ENCODE assay signal across 24 mouse cellular contexts in genomic region chr15:22736165-22736564, GRCm38 (mm10).
A peak's percentile ranks its signal among the peaks of the same experiment; 100 is the strongest.
DNase-seq lines count a peak whose midpoint lies in the region; ATAC-seq and TF ChIP-seq lines count a peak whose summit lies in the region.
"Had no signal": no experiment of that assay in that cellular context is flagged by ENCODE, and none has a peak within 500 bp of the region (broad histone marks: within the 10 kb centered on the region; RNA-seq: fewer than 3 reads in every experiment).

No protein-coding gene starts in this region.

- H3K9ac ChIP-seq in lung, embryonic 14.5 days: no peak overlapping the region
- H3K9ac ChIP-seq: embryonic facial prominence, embryonic 12.5 days; forebrain, embryonic 12.5 days; forebrain, postnatal 0 days had no signal

- no peak for TF ChIP-seq POLR2A in myocyte (IDR thresholded peaks at IDR 0.05; ENCODE audit: insufficient read length, low read depth)

- no peak overlapping the region for H3ac ChIP-seq in myocyte (ENCODE audit: control insufficient read depth, insufficient read length)

- H3K4me2 ChIP-seq in lung, embryonic 14.5 days: no peak overlapping the region
- peak overlapping the region; percentile 19 for H3K4me2 ChIP-seq in myocyte (ENCODE audit: low read depth)
- H3K4me2 ChIP-seq: embryonic facial prominence, embryonic 12.5 days; forebrain, embryonic 12.5 days had no signal

- no peak for TF ChIP-seq CTCF in lung, embryonic 14.5 days (IDR thresholded peaks at IDR 0.05; ENCODE audit: low read depth)
- TF ChIP-seq CTCF in left cerebral cortex, adult 2 months (IDR thresholded peaks at IDR 0.05): no peak

- no peak for ATAC-seq in lung, embryonic 14.5 days (ENCODE audit: insufficient read depth)
- ATAC-seq: CD4-positive, CD25-positive, alpha-beta regulatory T cell, adult 4 months; forebrain, embryonic 14.5 days; forebrain, postnatal 0 days had no signal

- WGBS in lung, embryonic 14.5 days: 43% methylated on average over 3 of the region's 3 CpGs

- no peaks in the 10 kb centered on the region for H3K4me1 ChIP-seq in lung, embryonic 14.5 days (ENCODE audit: insufficient read depth)
- H3K4me1 ChIP-seq: embryonic facial prominence, embryonic 10.5 days; embryonic facial prominence, embryonic 12.5 days; forebrain, embryonic 10.5 days; forebrain, embryonic 12.5 days had no signal

- no peak overlapping the region for H3K27ac ChIP-seq in lung, embryonic 14.5 days (ENCODE audit: low read depth)
- H3K27ac ChIP-seq in left cerebral cortex, adult 2 months: no peak overlapping the region
- H3K27ac ChIP-seq: embryonic facial prominence, embryonic 10.5 days; embryonic facial prominence, embryonic 12.5 days; forebrain, embryonic 10.5 days; forebrain, embryonic 12.5 days had no signal

- no peaks in the 10 kb centered on the region for H3K79me2 ChIP-seq in myocyte (ENCODE audit: control insufficient read depth, insufficient read depth)

- intact Hi-C loops in left cerebral cortex, adult 2 months (cut with DNase I): no loop called here

- no peak overlapping the region for H3K4me3 ChIP-seq in lung, embryonic 14.5 days (ENCODE audit: low read depth, low read length)
- no peak overlapping the region for H3K4me3 ChIP-seq in myocyte
- H3K4me3 ChIP-seq in left cerebral cortex, adult 2 months: no peak overlapping the region
- H3K4me3 ChIP-seq: embryonic facial prominence, embryonic 10.5 days; embryonic facial prominence, embryonic 12.5 days; erythroblast, embryonic 14.5 days; forebrain, embryonic 10.5 days; forebrain, embryonic 12.5 days had no signal

- H3K9me3 ChIP-seq in lung, embryonic 14.5 days (ENCODE audit: low read depth, low read length): no peaks in the 10 kb centered on the region
- H3K9me3 ChIP-seq: embryonic facial prominence, embryonic 10.5 days; embryonic facial prominence, embryonic 12.5 days; forebrain, embryonic 10.5 days; forebrain, embryonic 12.5 days; G1E had no signal

- no peaks in the 10 kb centered on the region for H3K36me3 ChIP-seq in lung, embryonic 14.5 days (ENCODE audit: insufficient read depth)
- no peaks in the 10 kb centered on the region for H3K36me3 ChIP-seq in myocyte (ENCODE audit: control insufficient read depth, insufficient read depth)
- H3K36me3 ChIP-seq: embryonic facial prominence, embryonic 10.5 days; embryonic facial prominence, embryonic 12.5 days; forebrain, embryonic 10.5 days; forebrain, embryonic 12.5 days; G1E had no signal

- DNase-seq in lung, embryonic 14.5 days: peak; percentile 3
- DNase-seq in lung, postnatal 25 days (ENCODE audit: low spot score): no peak
- DNase-seq in Muller cell, postnatal 12 days (ENCODE audit: inconsistent ontology term): peak; percentile 10
- no peak for DNase-seq in left cerebral cortex, adult 2 months (ENCODE audit: extremely low spot score in 1 of 2, low spot score in 2 of 2)
- no peak for DNase-seq in thymus, postnatal 10 days (ENCODE audit: low spot score in 2 of 2)
- DNase-seq: adrenal gland, adult 8-10 months; adrenal gland, postnatal 14 days; adrenal gland, postnatal 36 days; cerebellum, adult 11-12 months; cerebellum, adult 2 months; cerebellum, adult 9-10 months; cerebellum, postnatal 10 days; cerebellum, postnatal 25 days; forebrain, postnatal 0 days had no signal

- H3K27me3 ChIP-seq in lung, embryonic 14.5 days (ENCODE audit: insufficient read depth, low read length): no peaks in the 10 kb centered on the region
- H3K27me3 ChIP-seq in myocyte (ENCODE audit: control insufficient read depth, insufficient read depth, insufficient read length): no peaks in the 10 kb centered on the region
- H3K27me3 ChIP-seq: CH12.LX; embryonic facial prominence, embryonic 12.5 days; forebrain, embryonic 12.5 days had no signal

TF ChIP-seq in myocyte, 11 proteins besides CTCF, POLR2A, EP300 and RAD21:
- no peak for TF ChIP-seq TCF3 (IDR thresholded peaks at IDR 0.05; ENCODE audit: insufficient read length, low read depth)
- no peak for TF ChIP-seq SRF (IDR thresholded peaks at IDR 0.05; ENCODE audit: control insufficient read depth, insufficient read length, low read depth)
- no peak for TF ChIP-seq MYOG (IDR thresholded peaks at IDR 0.05; ENCODE audit: control insufficient read depth in 1 of 3, insufficient read depth in 1 of 3, insufficient read length in 2 of 3, low read depth in 2 of 3)
- no peak for TF ChIP-seq REST (IDR thresholded peaks at IDR 0.05; ENCODE audit: insufficient read depth, insufficient read length)
- no peak for TF ChIP-seq POLR2AphosphoS2 (IDR thresholded peaks at IDR 0.05; ENCODE audit: insufficient read length, low read depth)
- TF ChIP-seq CEBPB (IDR thresholded peaks at IDR 0.05; ENCODE audit: insufficient read depth, poor library complexity, severe bottlenecking): no peak
- TF ChIP-seq MYOD1 (IDR thresholded peaks at IDR 0.05; ENCODE audit: control insufficient read depth in 1 of 3, insufficient read length in 2 of 3, low read depth in 2 of 3): no peak
- no peak for TF ChIP-seq TCF12 (IDR thresholded peaks at IDR 0.05; ENCODE audit: insufficient read depth, poor library complexity, severe bottlenecking)
- TF ChIP-seq MAX (IDR thresholded peaks at IDR 0.05; ENCODE audit: low read depth): no peak
- no peak for TF ChIP-seq E2F4 (IDR thresholded peaks at IDR 0.05; ENCODE audit: insufficient read depth)
- TF ChIP-seq USF1 (IDR thresholded peaks at IDR 0.05; ENCODE audit: low read depth): no peak

Comparison
In these comparisons a context has a peak if more than half of its experiments do, and no peak if none do; other contexts are left out.
1. DNase-seq: peak in lung, embryonic 14.5 days (single experiment) and Muller cell, postnatal 12 days (single experiment); none in lung, postnatal 25 days (single experiment), left cerebral cortex, adult 2 months (0 of 2) and thymus, postnatal 10 days (0 of 2).